Mouse (Mus musculus) CH12.LX (cell line): ENCODE results near the gene Hmcn1. TPM values are rescaled to one million over a fixed set of nuclear protein-coding genes. Genes with fewer than 3 reads are reported as not detected.

Source experiments
- DNase-seq: peaks from one replicate; pipeline ENCODE4 v3.0.0-alpha.2; 2013; ENCODE audit errors: extremely low read depth
- H3K27ac ChIP-seq: 2 replicates; pipeline ENCODE4 v1.5.1; 2012; ENCODE audit warnings: low read depth, mild to moderate bottlenecking, control low read depth, moderate library complexity; ENCODE audit not compliant: insufficient read depth
- H3K27me3 ChIP-seq: replicated peaks from 2 replicates; pipeline ENCODE3; 2012; ENCODE audit warnings: inconsistent platforms
- H3K36me3 ChIP-seq, 2 experiments: replicated peaks in 1 of 2; 2 replicates each; pipeline versions ENCODE3 to v1.6.1; 2012; ENCODE audit warnings: inconsistent platforms in 1 of 2, low read length in 1 of 2, mild to moderate bottlenecking in 1 of 2, mixed read lengths in 1 of 2, moderate library complexity in 1 of 2; ENCODE audit not compliant: control insufficient read depth in 1 of 2, insufficient read depth in 1 of 2
- H3K4me1 ChIP-seq, 2 experiments: 2 replicates each; pipeline ENCODE4 v1.6.1; 2012; ENCODE audit warnings: inconsistent platforms in 1 of 2, moderate library complexity in 1 of 2; ENCODE audit not compliant: insufficient read depth in 2 of 2, control insufficient read depth in 1 of 2
- H3K4me2 ChIP-seq: 2 replicates; pipeline ENCODE4 v1.6.1; 2012; ENCODE audit warnings: low read depth, mild to moderate bottlenecking, control low read depth; ENCODE audit not compliant: poor library complexity, insufficient read depth, severe bottlenecking
- H3K4me3 ChIP-seq, 3 experiments: fragments of 150-350 bp in 1 of 3; sonication (generic) in 1 of 3; replicated peaks in 1 of 3; 2 replicates each; pipeline versions ENCODE3 to v1.5.1; 2011 to 2012; ENCODE audit warnings: low read depth in 2 of 3, low read length in 2 of 3, mild to moderate bottlenecking in 2 of 3, moderate library complexity in 2 of 3, control low read depth in 1 of 3, improper control_type of control experiment in 1 of 3, inconsistent platforms in 1 of 3, mixed read lengths in 1 of 3; ENCODE audit not compliant: poor library complexity in 1 of 3
- H3K79me2 ChIP-seq: replicated peaks from 2 replicates; pipeline ENCODE4 v1.6.1; 2012; ENCODE audit warnings: mild to moderate bottlenecking, moderate library complexity; ENCODE audit not compliant: control insufficient read depth, poor library complexity, insufficient read depth, severe bottlenecking; ENCODE audit errors: extremely low read depth
- H3K9ac ChIP-seq: 2 replicates; pipeline ENCODE4 v1.6.1; 2012; ENCODE audit warnings: low read depth, mild to moderate bottlenecking, control low read depth, moderate library complexity; ENCODE audit not compliant: insufficient read depth
- H3K9me3 ChIP-seq: replicated peaks from 2 replicates; pipeline ENCODE3; 2012; ENCODE audit warnings: low read length, inconsistent platforms, mixed read lengths
- CHD1 ChIP-seq: IDR thresholded peaks from 2 replicates; pipeline ENCODE4 v1.6.1; 2012; ENCODE audit warnings: low read depth, low read length, improper control_type of control experiment, inconsistent platforms
- CTCF ChIP-seq, 2 experiments: IDR thresholded peaks in 1 of 2; conservative IDR thresholded peaks in 1 of 2; 2 replicates each; pipeline ENCODE4 v1.5.1; 2011 to 2012; ENCODE audit warnings: low read depth in 2 of 2, low read length in 2 of 2, improper control_type of control experiment in 1 of 2, inconsistent platforms in 1 of 2, mild to moderate bottlenecking in 1 of 2, moderate library complexity in 1 of 2
- ETS1 ChIP-seq: conservative IDR thresholded peaks from 2 replicates; pipeline ENCODE4 v1.6.1; 2012; ENCODE audit warnings: low read depth, mild to moderate bottlenecking, inconsistent platforms, low read length, improper control_type of control experiment, moderate library complexity
- GABPA ChIP-seq: IDR thresholded peaks from 2 replicates; pipeline ENCODE4 v1.6.1; 2012; ENCODE audit warnings: low read depth, low read length, improper control_type of control experiment, inconsistent platforms; ENCODE audit not compliant: insufficient replicate concordance
- IRF4 ChIP-seq: IDR thresholded peaks from 2 replicates; pipeline ENCODE4 v1.6.1; 2014; ENCODE audit warnings: low read depth, mild to moderate bottlenecking, inconsistent platforms, low read length, improper control_type of control experiment
- KAT2A ChIP-seq: IDR thresholded peaks from 2 replicates; pipeline ENCODE4 v1.6.1; 2012; ENCODE audit warnings: low read length, improper control_type of control experiment, inconsistent platforms; ENCODE audit not compliant: insufficient replicate concordance
- MXI1 ChIP-seq: IDR thresholded peaks from 2 replicates; pipeline ENCODE4 v1.6.1; 2011; ENCODE audit warnings: mild to moderate bottlenecking, low read depth, low read length, improper control_type of control experiment
- NELFE ChIP-seq: IDR thresholded peaks from 2 replicates; pipeline ENCODE4 v1.6.1; 2011; ENCODE audit warnings: low read depth, low read length, improper control_type of control experiment
- POLR2AphosphoS2 ChIP-seq: IDR thresholded peaks from 2 replicates; pipeline ENCODE4 v1.6.1; 2011; ENCODE audit warnings: low read depth, low read length, improper control_type of control experiment
- RAD21 ChIP-seq: IDR thresholded peaks from 2 replicates; pipeline ENCODE4 v1.6.1; 2011; ENCODE audit warnings: low read depth, mild to moderate bottlenecking, low read length, improper control_type of control experiment, moderate library complexity
- RCOR1 ChIP-seq: conservative IDR thresholded peaks from 2 replicates; pipeline ENCODE4 v1.6.1; 2012; ENCODE audit warnings: low read depth, mild to moderate bottlenecking, inconsistent platforms, low read length, improper control_type of control experiment
- SIN3A ChIP-seq: IDR thresholded peaks from 2 replicates; pipeline ENCODE4 v1.6.1; 2012; ENCODE audit warnings: low read length, improper control_type of control experiment, inconsistent platforms
- SMC3 ChIP-seq: IDR thresholded peaks from 2 replicates; pipeline ENCODE4 v1.6.1; 2011; ENCODE audit warnings: low read depth, low read length, improper control_type of control experiment
- TBP ChIP-seq: conservative IDR thresholded peaks from 2 replicates; pipeline ENCODE4 v1.6.1; 2011; ENCODE audit warnings: low read depth, low read length, improper control_type of control experiment
- TCF12 ChIP-seq: IDR thresholded peaks from 2 replicates; pipeline ENCODE4 v1.6.1; 2014; ENCODE audit warnings: low read depth, mild to moderate bottlenecking, inconsistent platforms, low read length, improper control_type of control experiment
- UBTF ChIP-seq: IDR thresholded peaks from 2 replicates; pipeline ENCODE4 v1.6.1; 2012; ENCODE audit warnings: low read depth, mild to moderate bottlenecking, inconsistent platforms, low read length, improper control_type of control experiment, moderate library complexity
- USF1 ChIP-seq: IDR thresholded peaks from 2 replicates; pipeline ENCODE4 v1.6.1; 2014; ENCODE audit warnings: low read depth, mild to moderate bottlenecking, inconsistent platforms, low read length, improper control_type of control experiment
- USF2 ChIP-seq: conservative IDR thresholded peaks from 2 replicates; pipeline ENCODE4 v1.6.1; 2011; ENCODE audit warnings: low read depth, low read length, improper control_type of control experiment
- ZC3H11A ChIP-seq: IDR thresholded peaks from 2 replicates; pipeline ENCODE4 v1.6.1; 2012; ENCODE audit warnings: low read depth, mild to moderate bottlenecking, inconsistent platforms, low read length, improper control_type of control experiment
- ZKSCAN1 ChIP-seq: IDR thresholded peaks from 2 replicates; pipeline ENCODE4 v1.6.1; 2012; ENCODE audit warnings: low read depth, inconsistent platforms, low read length, improper control_type of control experiment, borderline replicate concordance
- dilution Hi-C: fragments of 300-500 bp; cut with MboI; formaldehyde crosslinking; loops from 2 replicates; pipeline ENCODE4 v1.14.3; 2020; ENCODE audit warnings: low sequenced_read_pairs; ENCODE audit not compliant: extremely low pct_unique_long_range_greater_than_20kb, extremely low pct_ligation_motif_present
- in situ Hi-C: fragments of 300-500 bp; cut with MboI; formaldehyde crosslinking; loops from 3 replicates; pipeline ENCODE4 v1.14.3; 2019; ENCODE audit warnings: low sequenced_read_pairs, low pct_ligation_motif_present, low pct_unique_long_range_greater_than_20kb, mixed read lengths
- polyA plus RNA-seq: library from polyadenylated mRNA; unstranded; fragments of >175 nt; gene quantifications from 2 replicates; pipeline ENCODE4 v1.2.1, GENCODE M21; 2012; ENCODE audit warnings: low read depth; ENCODE audit not compliant: insufficient read length
- total RNA-seq, 2 experiments: library from RNA; depleted of rRNA; stranded (reverse); fragments of 300-350 nt in 1 of 2; fragments of >200 nt in 1 of 2; gene quantifications; 2 replicates each; pipeline ENCODE4 v1.2.3; 2012 to 2014

Hmcn1 gene
- total and polyA plus RNA-seq, 3 experiments: under 0.01 to 0.04 (median 0.01) TPM

DNA sequence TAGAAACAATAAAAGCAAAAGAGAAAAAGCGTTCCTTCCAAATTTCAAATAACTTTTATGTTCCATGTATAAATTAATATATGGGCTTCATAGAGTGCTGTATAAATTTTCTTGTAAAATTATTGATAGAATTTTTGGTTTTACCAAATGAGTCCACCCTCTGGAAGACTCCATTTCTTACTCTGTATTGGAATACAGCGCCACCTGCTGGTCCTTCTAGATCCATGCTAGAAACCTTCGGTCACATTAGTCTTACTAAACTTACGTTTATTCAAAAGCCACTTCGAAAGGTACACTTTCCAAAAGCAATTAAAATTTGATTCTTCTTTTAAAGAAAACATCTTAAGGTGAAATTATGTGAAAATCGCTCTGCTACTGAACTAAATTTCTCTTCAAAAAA is 73.0 kb downstream of the Hmcn1 start:
- no peak for TF ChIP-seq RCOR1
- TF ChIP-seq MXI1: no peak
- TF ChIP-seq NELFE: no peak
- peak; percentile 76 for TF ChIP-seq SMC3
- TF ChIP-seq USF1: no peak
- TF ChIP-seq SIN3A: no peak
- no peak for TF ChIP-seq UBTF
- no peak for TF ChIP-seq TBP
- peak; percentile 46 to 83 for TF ChIP-seq CTCF (conservative IDR thresholded peaks at IDR 0.05 in 1 of 2, IDR thresholded peaks at IDR 0.05 in 1 of 2; ENCODE audit: low read depth in 2 of 2, low read length in 2 of 2)
- no peak for TF ChIP-seq TCF12
- peak; percentile 18; the same call in 1 of the 2 replicates for TF ChIP-seq ZC3H11A
- no peak for TF ChIP-seq POLR2AphosphoS2
- no peak for TF ChIP-seq ZKSCAN1
- no peak for TF ChIP-seq ETS1
- no peak for TF ChIP-seq USF2
- TF ChIP-seq IRF4: no peak
- no peak for TF ChIP-seq CHD1
- no peak for TF ChIP-seq GABPA
- no peak for TF ChIP-seq KAT2A
- peak; percentile 74 for TF ChIP-seq RAD21
- peak; percentile 69 for DNase-seq
- H3K4me2 ChIP-seq: no peak overlapping the region
- no peak overlapping the region for H3K27ac ChIP-seq
- H3K9me3 ChIP-seq: no peaks in the 10 kb centered on the region
- H3K4me1 ChIP-seq: no peaks in the 10 kb centered on the region
- H3K36me3 ChIP-seq: no peaks in the 10 kb centered on the region
- no peak overlapping the region for H3K9ac ChIP-seq
- H3K4me3 ChIP-seq: no peak overlapping the region
- H3K27me3 ChIP-seq: no peaks in the 10 kb centered on the region
- H3K79me2 ChIP-seq: no peaks in the 10 kb centered on the region
- dilution Hi-C loops: no loop called here
- in situ Hi-C loops: loop anchor here (10.0 kb wide), 1 partner anchor 375 kb away; no protein-coding TSS in a partner anchor

GRCm38 (mm10) chr1:150914936-150915335 is 78.3 kb downstream of the Hmcn1 start:
- Histone ChIP-seq H3K4me3 (no peak overlapping the region), H3K4me2 (no peak overlapping the region), H3K9ac (no peak overlapping the region), H3K9me3 (no peaks in the 10 kb centered on the region), H3K27ac (no peak overlapping the region), H3K36me3 (no peaks in the 10 kb centered on the region), H3K27me3 (no peaks in the 10 kb centered on the region), H3K79me2 (no peaks in the 10 kb centered on the region), H3K4me1 (no peaks in the 10 kb centered on the region)
- dilution Hi-C loops: no loop called here
- no peak for TF ChIP-seq SIN3A
- peak; percentile 3 for DNase-seq
- in situ Hi-C loops: no loop called here
